Mouse (Mus musculus): ENCODE data around the gene Srcin1. TPM values are rescaled to one million over a fixed set of nuclear protein-coding genes. Genes with fewer than 3 reads are reported as not detected.

Gene Srcin1
- polyA plus RNA-seq, 1 experiment from 2014 or later: 11.9 TPM

- Histone ChIP-seq H3K27ac (replicated peaks) (no peak overlapping the region), H3K9me3 (no peaks in the 10 kb centered on the region), H3K4me1 (replicated peaks) (no peaks in the 10 kb centered on the region), H3K4me2 (no peak overlapping the region), H3K36me3 (peaks cover 55% of the 10 kb centered on the region), H3K27me3 (no peaks in the 10 kb centered on the region), H3K9ac (no peak overlapping the region), H3K4me3 (no peak overlapping the region)
- WGBS: 74% methylated on average over 10 of the region's 10 CpGs
- ATAC-seq (ENCODE audit: low FRiP score, low read depth): no peak
Measured at GRCm38 (mm10) chr11:97466444-97467160, 109.4 kb downstream of the Srcin1 start.

GRCm38 (mm10) chr11:97465957-97466356, 110.0 kb downstream of the Srcin1 start:
- H3K36me3 ChIP-seq: peaks cover 57% of the 10 kb centered on the region
- no peaks in the 10 kb centered on the region for H3K4me1 ChIP-seq (replicated peaks)
- no peak overlapping the region for H3K9ac ChIP-seq
- no peaks in the 10 kb centered on the region for H3K9me3 ChIP-seq
- no peak for ATAC-seq (ENCODE audit: low FRiP score, low read depth)
- no peak overlapping the region for H3K4me3 ChIP-seq
- H3K4me2 ChIP-seq: no peak overlapping the region
- WGBS: 84% methylated on average over 12 of the region's 12 CpGs
- no peaks in the 10 kb centered on the region for H3K27me3 ChIP-seq
- no peak overlapping the region for H3K27ac ChIP-seq (replicated peaks)

GRCm38 (mm10) chr11:97463991-97464390, 112.0 kb downstream of the Srcin1 start:
- Histone ChIP-seq H3K9me3 (no peaks in the 10 kb centered on the region), H3K4me2 (no peak overlapping the region), H3K4me3 (no peak overlapping the region), H3K36me3 (peaks cover 45% of the 10 kb centered on the region), H3K9ac (no peak overlapping the region), H3K4me1 (replicated peaks) (no peaks in the 10 kb centered on the region), H3K27me3 (no peaks in the 10 kb centered on the region), H3K27ac (replicated peaks) (no peak overlapping the region)
- 97% methylated on average over 4 of the region's 4 CpGs for WGBS
- ATAC-seq (ENCODE audit: low FRiP score, low read depth): no peak

DNA sequence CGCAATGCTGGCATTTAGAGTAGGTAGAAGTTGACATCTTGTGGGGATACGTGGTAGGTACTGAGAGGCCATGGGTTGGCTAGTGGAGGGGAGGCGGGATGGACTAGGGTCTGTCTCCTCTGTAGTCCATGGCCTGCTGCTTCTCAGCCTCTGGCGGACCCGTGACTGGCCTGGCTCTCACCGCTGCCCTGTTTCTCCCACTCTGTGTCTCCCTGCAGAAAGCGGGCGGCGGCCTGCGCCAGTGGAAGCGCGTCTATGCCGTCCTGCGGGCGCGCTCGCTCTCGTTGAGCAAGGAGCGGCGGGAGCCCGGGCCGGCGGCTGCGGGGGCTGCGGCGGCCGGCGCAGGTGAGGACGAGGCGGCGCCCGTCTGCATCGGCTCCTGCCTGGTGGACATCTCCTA, 112.8 kb downstream of the Srcin1 start:
- H3K27ac ChIP-seq (replicated peaks): no peak overlapping the region
- no peak overlapping the region for H3K9ac ChIP-seq
- no peaks in the 10 kb centered on the region for H3K27me3 ChIP-seq
- H3K9me3 ChIP-seq: no peaks in the 10 kb centered on the region
- H3K4me2 ChIP-seq: no peak overlapping the region
- H3K4me1 ChIP-seq (replicated peaks): no peaks in the 10 kb centered on the region
- WGBS: 41% methylated on average over 33 of the region's 33 CpGs
- ATAC-seq (ENCODE audit: low FRiP score, low read depth): no peak
- peaks cover 53% of the 10 kb centered on the region for H3K36me3 ChIP-seq
- H3K4me3 ChIP-seq: no peak overlapping the region

DNA sequence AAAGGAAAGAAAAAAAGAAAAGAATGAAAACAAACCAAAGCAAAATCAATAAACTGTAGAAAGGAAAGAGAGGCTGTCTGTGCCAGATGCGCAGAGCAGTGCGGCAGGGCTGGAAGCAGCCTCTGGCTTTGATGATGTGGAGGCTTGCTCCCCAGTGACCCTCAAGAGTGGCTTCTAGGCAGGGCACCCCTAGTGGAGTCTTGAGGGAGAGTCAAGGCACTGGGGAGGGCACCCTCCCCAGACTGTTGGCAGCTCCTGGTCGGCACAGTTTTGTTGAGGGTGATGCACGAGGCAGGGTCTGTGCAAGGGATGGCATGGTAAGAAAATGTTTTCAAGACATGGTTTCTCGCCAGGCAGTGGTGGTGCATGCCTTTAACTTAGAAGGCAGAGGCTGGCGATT, 113.4 kb downstream of the Srcin1 start:
- no peaks in the 10 kb centered on the region for H3K9me3 ChIP-seq
- WGBS: 90% methylated on average over 6 of the region's 6 CpGs
- no peaks in the 10 kb centered on the region for H3K27me3 ChIP-seq
- H3K4me2 ChIP-seq: no peak overlapping the region
- H3K9ac ChIP-seq: no peak overlapping the region
- no peak overlapping the region for H3K4me3 ChIP-seq
- H3K27ac ChIP-seq (replicated peaks): no peak overlapping the region
- H3K4me1 ChIP-seq (replicated peaks): no peaks in the 10 kb centered on the region
- peaks cover 53% of the 10 kb centered on the region for H3K36me3 ChIP-seq
- ATAC-seq (ENCODE audit: low FRiP score, low read depth): no peak

DNA sequence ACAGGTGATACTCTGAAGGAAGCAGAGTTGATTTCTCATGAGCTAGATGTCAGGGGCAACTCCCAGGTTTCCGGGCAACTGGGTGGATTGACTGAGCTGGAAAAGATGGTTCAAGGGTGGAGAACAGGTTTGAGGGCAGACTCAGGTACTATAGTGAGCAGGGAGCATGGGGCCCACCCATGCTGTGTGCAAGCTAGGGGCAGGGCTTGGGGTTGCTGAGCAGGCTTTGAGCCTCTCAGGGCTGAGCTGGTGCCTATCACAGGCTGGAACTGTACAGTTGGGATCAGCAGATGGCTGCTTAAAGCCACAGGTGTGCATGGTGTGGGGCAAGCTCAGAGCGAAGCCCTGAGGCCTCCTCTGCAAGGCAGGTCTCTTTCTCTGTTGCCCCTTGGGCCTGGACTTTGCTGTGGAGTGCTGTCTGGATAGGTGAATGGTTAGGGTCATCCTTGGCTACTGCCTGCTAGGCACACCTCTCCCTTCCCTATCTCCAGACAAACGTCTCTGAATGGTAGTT, 114.6 kb downstream of the Srcin1 start:
- H3K36me3 ChIP-seq: peaks cover 49% of the 10 kb centered on the region
- ATAC-seq (ENCODE audit: low FRiP score, low read depth): no peak; the same call in 1 of the 2 replicates
- H3K9me3 ChIP-seq: no peaks in the 10 kb centered on the region
- H3K27ac ChIP-seq (replicated peaks): no peak overlapping the region
- H3K9ac ChIP-seq: no peak overlapping the region
- no peak overlapping the region for H3K4me2 ChIP-seq
- H3K4me3 ChIP-seq: no peak overlapping the region
- H3K4me1 ChIP-seq (replicated peaks): no peaks in the 10 kb centered on the region
- H3K27me3 ChIP-seq: no peaks in the 10 kb centered on the region
- 87% methylated on average over 3 of the region's 3 CpGs for WGBS

Other genes with a start within 250 kb of the Srcin1 start
- 0.12 and 0.30 TPM in 2 replicates for gene Gpr179, start 224.1 kb downstream of the Srcin1 start, polyA plus RNA-seq (2015; fragmentation: Nextera tagmentation; extraction: Ambion mirVana)
- gene Socs7, start 213.6 kb downstream of the Srcin1 start, polyA plus RNA-seq (2015; fragmentation: Nextera tagmentation; extraction: Ambion mirVana): 9.0 and 9.5 TPM in 2 replicates
- 9.9 and 10.1 TPM in 2 replicates for gene Arhgap23, start 160.7 kb downstream of the Srcin1 start, polyA plus RNA-seq (2015; fragmentation: Nextera tagmentation; extraction: Ambion mirVana)
- gene 4933428G20Rik, start 75.8 kb downstream of the Srcin1 start, polyA plus RNA-seq (2015; fragmentation: Nextera tagmentation; extraction: Ambion mirVana): 1.2 and 1.3 TPM in 2 replicates
- gene Epop, start 53.5 kb upstream of the Srcin1 start, polyA plus RNA-seq (2015; fragmentation: Nextera tagmentation; extraction: Ambion mirVana): 2.6 and 3.0 TPM in 2 replicates
- gene Mllt6, start 87.2 kb upstream of the Srcin1 start, polyA plus RNA-seq (2015; fragmentation: Nextera tagmentation; extraction: Ambion mirVana): 3.4 and 3.5 TPM in 2 replicates
- 33.2 and 37.0 TPM in 2 replicates for gene Cisd3, start 109.6 kb upstream of the Srcin1 start, polyA plus RNA-seq (2015; fragmentation: Nextera tagmentation; extraction: Ambion mirVana)
- 18.9 and 19.5 TPM in 2 replicates for gene Pcgf2, start 124.3 kb upstream of the Srcin1 start, polyA plus RNA-seq (2015; fragmentation: Nextera tagmentation; extraction: Ambion mirVana)
- 416 and 449 TPM in 2 replicates for gene Psmb3, start 127.2 kb upstream of the Srcin1 start, polyA plus RNA-seq (2015; fragmentation: Nextera tagmentation; extraction: Ambion mirVana)
- 4.0 and 4.2 TPM in 2 replicates for gene Pip4k2b, start 168.5 kb upstream of the Srcin1 start, polyA plus RNA-seq (2015; fragmentation: Nextera tagmentation; extraction: Ambion mirVana)
- 14.9 and 16.2 TPM in 2 replicates for gene Cwc25, start 190.4 kb upstream of the Srcin1 start, polyA plus RNA-seq (2015; fragmentation: Nextera tagmentation; extraction: Ambion mirVana)
- 0.26 and 0.28 TPM in 2 replicates for gene 1700001P01Rik, start 199.7 kb upstream of the Srcin1 start, polyA plus RNA-seq (2015; fragmentation: Nextera tagmentation; extraction: Ambion mirVana)
- 296 and 312 TPM in 2 replicates for gene Rpl23, start 206.3 kb upstream of the Srcin1 start, polyA plus RNA-seq (2015; fragmentation: Nextera tagmentation; extraction: Ambion mirVana)
- 152 and 173 TPM in 2 replicates for gene Lasp1, start 222.8 kb upstream of the Srcin1 start, polyA plus RNA-seq (2015; fragmentation: Nextera tagmentation; extraction: Ambion mirVana)

Data from hindbrain, embryonic 15.5 days (tissue).